Mouse (Mus musculus) testis, adult 2 months (tissue): ENCODE measurements around the gene Gm20824. TPM values are rescaled to one million over a fixed set of nuclear protein-coding genes. Genes with fewer than 3 reads are reported as not detected.
"Not testable (repeated sequence)": the region's sequence is repeated elsewhere in the genome, so short reads cannot be mapped to it uniquely, and the experiment has no call there.

ENCODE experiments used
- H3K27ac ChIP-seq: fragments of 200-500 bp; 2 replicates; pipeline ENCODE4 v1.5.1; 2012; ENCODE audit warnings: low read depth, low read length; ENCODE audit not compliant: control insufficient read depth, insufficient read depth
- H3K27me3 ChIP-seq: fragments of 200-500 bp; 2 replicates; pipeline ENCODE4 v1.6.1; 2012; ENCODE audit warnings: mild to moderate bottlenecking, low read length, moderate library complexity; ENCODE audit not compliant: control insufficient read depth, insufficient read depth
- H3K36me3 ChIP-seq: fragments of 200-500 bp; 2 replicates; pipeline ENCODE4 v1.6.1; 2012; ENCODE audit warnings: mild to moderate bottlenecking, low read length; ENCODE audit not compliant: control insufficient read depth, insufficient read depth
- H3K4me1 ChIP-seq: fragments of 200-500 bp; 2 replicates; pipeline ENCODE4 v1.6.1; 2012; ENCODE audit warnings: low read length; ENCODE audit not compliant: control insufficient read depth, insufficient read depth
- H3K4me3 ChIP-seq: fragments of 200-500 bp; 2 replicates; pipeline ENCODE4 v1.5.1; 2012; ENCODE audit warnings: low read depth, mild to moderate bottlenecking, low read length, moderate library complexity, mixed read lengths; ENCODE audit not compliant: control insufficient read depth
- polyA plus RNA-seq: library from polyadenylated mRNA; depleted of rRNA; stranded (reverse); fragments of >200 nt; gene quantifications from 2 replicates; pipeline ENCODE4 v1.2.3, GENCODE M21; 2012; rRNA removed

The Gm20824 gene
- polyA plus RNA-seq = 0.40 TPM in 1 of 2 replicates, not detected in the other

DNA sequence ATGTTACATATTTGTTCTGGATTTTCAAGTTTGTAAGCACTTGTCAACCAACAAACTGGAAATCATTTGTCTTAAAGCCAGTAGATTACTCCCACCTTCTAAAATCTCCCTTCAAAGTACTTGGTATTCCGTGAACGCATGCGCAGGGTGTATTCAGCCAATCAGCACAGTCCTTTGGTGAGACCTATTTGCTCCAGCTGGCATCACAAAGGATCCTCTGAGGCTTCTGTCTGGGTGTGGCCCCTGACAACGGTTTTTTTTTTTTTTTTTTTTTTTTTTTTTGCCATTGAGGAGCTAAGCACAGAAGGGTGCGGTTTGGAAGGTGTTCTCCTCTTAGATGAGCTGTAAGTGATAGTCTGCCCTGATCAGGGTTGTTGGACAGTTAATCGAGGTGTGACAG, at the start of gene Gm20824:
Gene Gm20824, plus strand, starts transcription at position 301 of the 400 bp plus-strand sequence.
- not testable (repeated sequence) for H3K36me3 ChIP-seq, H3K4me3 ChIP-seq, H3K27ac ChIP-seq, H3K27me3 ChIP-seq, H3K4me1 ChIP-seq

Other genes starting within 250 kb of the Gm20824 start
- 1.5 and 2.3 TPM in 2 replicates for gene Gm20825, start 186.4 kb upstream of the Gm20824 start, polyA plus RNA-seq